Mouse (Mus musculus) neutrophil, adult 59 days (primary cell): Measurements from ENCODE around the gene Nkain2. TPM values are rescaled to one million over a fixed set of nuclear protein-coding genes. Genes with fewer than 3 reads are reported as not detected.

Experiments used
- total RNA-seq, 2 experiments: library from RNA; stranded (reverse); gene quantifications; 1 replicate in 1 of 2; 2 replicates in 1 of 2; pipeline ENCODE4 v1.2.4; 2023

The Nkain2 gene
- not detected for total RNA-seq

DNA sequence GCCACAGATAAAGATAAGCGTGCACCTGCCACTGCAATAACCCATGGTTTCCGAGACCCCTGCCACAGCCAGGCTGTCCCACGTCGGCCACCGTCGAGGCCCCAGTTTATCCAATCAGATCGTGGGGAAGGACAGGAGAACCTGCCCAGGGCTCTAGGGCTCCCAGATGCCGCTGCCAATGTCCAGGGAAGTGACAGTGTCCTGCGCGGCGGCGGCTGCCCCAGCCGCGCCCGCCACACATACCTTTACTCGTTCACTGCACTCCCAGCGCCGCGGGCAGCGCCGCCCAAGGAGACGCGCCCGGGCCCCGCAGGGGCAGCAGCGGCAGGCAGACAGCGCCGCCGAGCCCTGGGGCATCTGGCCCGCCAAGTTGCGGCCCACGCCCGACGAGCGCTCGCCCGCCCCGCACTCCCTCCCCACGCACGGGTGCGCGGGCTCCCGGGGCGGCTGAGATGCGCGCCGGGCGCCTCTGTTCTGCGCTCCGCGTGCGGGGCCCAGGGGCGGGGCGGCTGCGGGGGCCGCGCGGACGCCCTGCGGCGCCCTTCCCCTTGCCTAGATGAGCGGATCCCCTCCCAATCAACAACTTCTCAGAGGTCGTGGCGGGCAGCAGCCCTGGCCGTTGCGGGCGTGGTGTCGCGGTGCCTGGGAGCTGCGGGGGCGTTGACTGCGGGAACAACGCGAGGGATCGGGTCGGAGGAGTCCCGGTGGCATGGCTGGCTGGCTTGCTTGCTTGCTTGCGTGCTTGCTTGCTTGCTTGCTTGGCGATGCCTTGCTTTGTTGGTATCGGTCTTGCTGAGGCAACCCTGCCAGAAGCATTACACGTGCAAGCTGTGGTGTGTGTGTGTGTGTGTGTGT lies at the start of gene Nkain2:
Gene Nkain2 (minus strand): TSS at position 811 of the 855 bp plus-strand sequence.

Other genes starting within 250 kb of the Nkain2 start
- not detected for gene Trdn, start 190.1 kb upstream of the Nkain2 start, total RNA-seq